19 mouse cellular contexts compared by ENCODE assay signal in genomic region chr13:70213017-70213416, GRCm38 (mm10).
DNase-seq lines count a peak whose midpoint lies in the region; ATAC-seq and TF ChIP-seq lines count a peak whose summit lies in the region.
"Had no signal": no experiment of that assay in that cellular context is flagged by ENCODE, and none has a peak within 500 bp of the region (broad histone marks: within the 10 kb centered on the region; RNA-seq: fewer than 3 reads in every experiment).

No protein-coding gene starts in this region.

- CTCF ChIA-PET in Patski (lab: Charles Lee), result interaction anchor here (0.7 to 1.3 kb wide), 2 partner anchors 16 to 332 kb away, joined by 3 read pairs; no protein-coding TSS in a partner anchor

- H3K9me3 ChIP-seq in hindbrain, embryonic 13.5 days, result no peaks in the 10 kb centered on the region
- H3K9me3 ChIP-seq: embryonic facial prominence, embryonic 13.5 days; heart, embryonic 13.5 days; hindbrain, embryonic 12.5 days had no signal

- H3K4me1 ChIP-seq in hindbrain, embryonic 13.5 days (replicated peaks), result peaks cover 22% of the 10 kb centered on the region
- H3K4me1 ChIP-seq: embryonic facial prominence, embryonic 13.5 days; heart, embryonic 13.5 days had no signal

- TF ChIP-seq POLR2A in myocyte (IDR thresholded peaks at IDR 0.05; ENCODE audit: insufficient read length, low read depth), result no peak

- WGBS in hindbrain, embryonic 13.5 days, result 96% methylated on average over 3 of the region's 3 CpGs

- H3K79me2 ChIP-seq in myocyte (ENCODE audit: control insufficient read depth, insufficient read depth), result no peaks in the 10 kb centered on the region

- in situ Hi-C loops in Patski (cut with MboI; ENCODE audit: low pct_unique_long_range_greater_than_20kb), result loop anchor here (10.0 kb wide), 1 partner anchor 332 kb away; no protein-coding TSS in a partner anchor

- H3K27me3 ChIP-seq in Patski (no peaks in the 10 kb centered on the region), myocyte (ENCODE audit: control insufficient read depth, insufficient read depth, insufficient read length) (no peaks in the 10 kb centered on the region)
- H3K27me3 ChIP-seq in hindbrain, embryonic 13.5 days, result no peaks in the 10 kb centered on the region
- H3K27me3 ChIP-seq: embryonic facial prominence, embryonic 13.5 days; heart, embryonic 13.5 days; hindbrain, embryonic 12.5 days had no signal

- intact Hi-C loops in heart, postnatal 36 days (cut with DNase I), result no loop called here

- no peak overlapping the region for H3K4me3 ChIP-seq in myocyte
- H3K4me3 ChIP-seq in hindbrain, embryonic 13.5 days, result no peak overlapping the region
- H3K4me3 ChIP-seq: embryonic facial prominence, embryonic 13.5 days; gastrocnemius, adult 2 months; heart, embryonic 13.5 days; hindbrain, embryonic 12.5 days had no signal

- TF ChIP-seq CTCF in Patski (IDR thresholded peaks at IDR 0.05), result no peak

- no peak overlapping the region for H3K9ac ChIP-seq in hindbrain, embryonic 13.5 days
- H3K9ac ChIP-seq: embryonic facial prominence, embryonic 13.5 days; heart, embryonic 13.5 days; hindbrain, embryonic 12.5 days had no signal

- H3K27ac ChIP-seq in hindbrain, embryonic 13.5 days, result no peak overlapping the region
- H3K27ac ChIP-seq: embryonic facial prominence, embryonic 13.5 days; gastrocnemius, adult 2 months; heart, embryonic 13.5 days; hindbrain, embryonic 12.5 days; hindbrain, postnatal 0 days had no signal

- peak; percentile 40 for DNase-seq in heart, adult 11 months
- no peak for DNase-seq in heart, postnatal 36 days
- peak; percentile 63 for DNase-seq in 3T3-L1 (ENCODE audit: low read depth, low spot score)
- DNase-seq in Patski (ENCODE audit: low read depth, low spot score), result no peak
- DNase-seq in layer of hippocampus, postnatal 10 days (ENCODE audit: low spot score in 2 of 2), result no peak
- DNase-seq: adrenal gland, postnatal 10 days; cerebellum, adult 11-12 months; cerebellum, adult 9-10 months; cerebellum, postnatal 36 days; gastrocnemius, adult 2 months; gastrocnemius, postnatal 25 days; heart, postnatal 4 days had no signal

- peak; percentile 73 for ATAC-seq in Patski
- ATAC-seq in hindbrain, embryonic 13.5 days (ENCODE audit: low FRiP score), result no peak
- ATAC-seq: forebrain, embryonic 14.5 days; hindbrain, postnatal 0 days had no signal

- POLR2A ChIA-PET in Patski (lab: Charles Lee), result no interaction called here

- H3ac ChIP-seq in myocyte (ENCODE audit: control insufficient read depth, insufficient read length), result no peak overlapping the region

- H3K36me3 ChIP-seq in myocyte (ENCODE audit: control insufficient read depth, insufficient read depth), result no peaks in the 10 kb centered on the region
- H3K36me3 ChIP-seq in hindbrain, embryonic 13.5 days, result no peaks in the 10 kb centered on the region
- H3K36me3 ChIP-seq: embryonic facial prominence, embryonic 13.5 days; heart, embryonic 13.5 days; hindbrain, embryonic 12.5 days had no signal

- peak overlapping the region; percentile 24 for H3K4me2 ChIP-seq in myocyte (ENCODE audit: low read depth)
- H3K4me2 ChIP-seq in hindbrain, embryonic 13.5 days, result no peak overlapping the region
- H3K4me2 ChIP-seq: embryonic facial prominence, embryonic 13.5 days; heart, embryonic 13.5 days; hindbrain, embryonic 12.5 days had no signal

TF ChIP-seq in myocyte, 11 proteins besides CTCF, POLR2A, EP300 and RAD21:
- TF ChIP-seq CEBPB (IDR thresholded peaks at IDR 0.05; ENCODE audit: insufficient read depth, poor library complexity, severe bottlenecking) (0 out of 2 replicates have a peak, but pooled peaks have one; percentile 54), MAX (IDR thresholded peaks at IDR 0.05; ENCODE audit: low read depth) (no peak), USF1 (IDR thresholded peaks at IDR 0.05; ENCODE audit: low read depth) (no peak)

Comparison
In these comparisons a context has a peak if more than half of its experiments do, and no peak if none do; other contexts are left out.
1. DNase-seq: peak in heart, adult 11 months (single experiment) and 3T3-L1 (single experiment); none in heart, postnatal 36 days (0 of 2), Patski (single experiment) and layer of hippocampus, postnatal 10 days (0 of 2).